Mouse (Mus musculus) testis, postnatal 14 days (tissue): ENCODE measurements around the gene Ipo9.
"Not testable (repeated sequence)": the region's sequence is repeated elsewhere in the genome, so short reads cannot be mapped to it uniquely, and the experiment has no call there.

Experiments used
- DNase-seq: peaks from one replicate; pipeline ENCODE4 v3.0.0; 2021; ENCODE audit warnings: low spot score

Gene Ipo9

GRCm38 (mm10) chr1:135430669-135431017 is 344 bp upstream of the Ipo9 start:
- DNase-seq: no peak

GRCm38 (mm10) chr1:135427390-135427789 is 2.9 kb downstream of the Ipo9 start:
- DNase-seq: no peak

GRCm38 (mm10) chr1:135426645-135427044 is 3.7 kb downstream of the Ipo9 start:
- no peak for DNase-seq

GRCm38 (mm10) chr1:135422772-135423171 is 7.5 kb downstream of the Ipo9 start:
- DNase-seq: no peak

GRCm38 (mm10) chr1:135413996-135414395 is 16.3 kb downstream of the Ipo9 start:
- DNase-seq: no peak

GRCm38 (mm10) chr1:135412130-135412529 is 18.2 kb downstream of the Ipo9 start:
- no peak for DNase-seq

GRCm38 (mm10) chr1:135410967-135411366 is 19.3 kb downstream of the Ipo9 start:
- no peak for DNase-seq

- DNase-seq: no peak
Observed at GRCm38 (mm10) chr1:135408973-135409372, 21.3 kb downstream of the Ipo9 start.

GRCm38 (mm10) chr1:135405356-135405755 is 24.9 kb downstream of the Ipo9 start:
- DNase-seq: no peak

GRCm38 (mm10) chr1:135401452-135402110 is 28.7 kb downstream of the Ipo9 start:
- DNase-seq: no peak

- DNase-seq: no peak
Observed at GRCm38 (mm10) chr1:135399466-135399865, 30.8 kb downstream of the Ipo9 start.

GRCm38 (mm10) chr1:135385161-135385560 is 45.1 kb downstream of the Ipo9 start:
- no peak for DNase-seq

- DNase-seq: no peak
Observed at GRCm38 (mm10) chr1:135384171-135384570, 46.1 kb downstream of the Ipo9 start.

GRCm38 (mm10) chr1:135381560-135381959 is 48.7 kb downstream of the Ipo9 start:
- DNase-seq: not testable (repeated sequence)

GRCm38 (mm10) chr1:135380071-135380991 is 50.0 kb downstream of the Ipo9 start:
- no peak for DNase-seq

GRCm38 (mm10) chr1:135379048-135379447 is 51.3 kb downstream of the Ipo9 start:
- DNase-seq: no peak

GRCm38 (mm10) chr1:135378576-135378975 is 51.7 kb downstream of the Ipo9 start:
- no peak for DNase-seq

GRCm38 (mm10) chr1:135374868-135375581 is 55.3 kb downstream of the Ipo9 start, which contains the start of gene Shisa4:
Gene Shisa4, minus strand, starts transcription at chr1:135375237.
- DNase-seq: peak; percentile 46

- no peak for DNase-seq
Observed at GRCm38 (mm10) chr1:135374175-135374867, 56.0 kb downstream of the Ipo9 start.

- DNase-seq: no peak
Observed at GRCm38 (mm10) chr1:135373171-135373677, 57.1 kb downstream of the Ipo9 start.

- DNase-seq: no peak
Observed at GRCm38 (mm10) chr1:135369415-135369814, 60.9 kb downstream of the Ipo9 start.

- peak; percentile 70 for DNase-seq
Observed at GRCm38 (mm10) chr1:135368982-135369381, 61.3 kb downstream of the Ipo9 start.
